Mouse (Mus musculus): ENCODE data around the gene Aox4. TPM values are rescaled to one million over a fixed set of nuclear protein-coding genes. Genes with fewer than 3 reads are reported as not detected.

The Aox4 gene
- total RNA-seq, 4 experiments from 2014 or later = not detected

GRCm38 (mm10) chr1:58301073-58301472 is 90.9 kb downstream of the Aox4 start:
- DNase-seq (ENCODE audit: low spot score) = no peak

GRCm38 (mm10) chr1:58302015-58302414 is 91.8 kb downstream of the Aox4 start:
- no peak for DNase-seq (ENCODE audit: low spot score)

GRCm38 (mm10) chr1:58303009-58303408 is 92.8 kb downstream of the Aox4 start:
- DNase-seq (ENCODE audit: low spot score) = no peak

GRCm38 (mm10) chr1:58303726-58304125 is 93.5 kb downstream of the Aox4 start:
- DNase-seq (ENCODE audit: low spot score) = peak; percentile 42

GRCm38 (mm10) chr1:58304296-58304695 is 94.1 kb downstream of the Aox4 start:
- no peak for DNase-seq (ENCODE audit: low spot score)

- no peak for DNase-seq (ENCODE audit: low spot score)
These were observed 97.0 kb downstream of the Aox4 start for GRCm38 (mm10) chr1:58307181-58307580.

GRCm38 (mm10) chr1:58308594-58308993 is 98.4 kb downstream of the Aox4 start:
- no peak for DNase-seq (ENCODE audit: low spot score)

- no peak for DNase-seq (ENCODE audit: low spot score)
These were observed 99.7 kb downstream of the Aox4 start for GRCm38 (mm10) chr1:58309853-58310252.

GRCm38 (mm10) chr1:58311221-58311864 is 101.1 kb downstream of the Aox4 start:
- DNase-seq (ENCODE audit: low spot score) = no peak

- DNase-seq (ENCODE audit: low spot score) = no peak
These were observed 103.0 kb downstream of the Aox4 start for GRCm38 (mm10) chr1:58313173-58313572.

GRCm38 (mm10) chr1:58315532-58315931 is 105.3 kb downstream of the Aox4 start:
- no peak for DNase-seq (ENCODE audit: low spot score)

Other genes with a start within 250 kb of the Aox4 start
- 1 to 10 TPM; 3.7 to 4.9 (median 4.3) TPM for gene Sgo2a, start 214.4 kb upstream of the Aox4 start, total RNA-seq (2022)
- 1 to 10 TPM; 5.8 to 8.4 (median 7.5) TPM for gene Kctd18, start 191.4 kb upstream of the Aox4 start, total RNA-seq (2022)
- gene Aox1, start 180.5 kb upstream of the Aox4 start, total RNA-seq (2022) = 10 to 100 TPM; 12.9 to 16.6 (median 13.5) TPM
- gene Aox3, start 97.3 kb upstream of the Aox4 start, total RNA-seq (2022) = 1 to 10 TPM; 1.5 to 3.1 (median 2.2) TPM
- gene Aox2, start 67.9 kb downstream of the Aox4 start, total RNA-seq (2022) = not detected
- gene Bzw1, start 182.5 kb downstream of the Aox4 start, total RNA-seq (2022) = 10 to 100 TPM; 60.2 to 64.3 (median 62.1) TPM
- 10 to 100 TPM; 35.5 to 62.3 (median 46.7) TPM for gene Clk1, start 213.7 kb downstream of the Aox4 start, total RNA-seq (2022)
- 10 to 100 TPM in 3 of 4 experiments, 1 to 10 TPM in 1; 10.0 to 15.4 (median 14.4) TPM for gene Nif3l1, start 234.8 kb downstream of the Aox4 start, total RNA-seq (2022)
- gene Ppil3, start 235.1 kb downstream of the Aox4 start, total RNA-seq (2022) = 10 to 100 TPM; 15.9 to 21.5 (median 18.7) TPM